Mouse (Mus musculus): ENCODE measurements around the gene Evpl. TPM values are rescaled to one million over a fixed set of nuclear protein-coding genes. Genes with fewer than 3 reads are reported as not detected.

Evpl gene
- polyA plus RNA-seq, 1 experiment, result 3.2 TPM

DNA sequence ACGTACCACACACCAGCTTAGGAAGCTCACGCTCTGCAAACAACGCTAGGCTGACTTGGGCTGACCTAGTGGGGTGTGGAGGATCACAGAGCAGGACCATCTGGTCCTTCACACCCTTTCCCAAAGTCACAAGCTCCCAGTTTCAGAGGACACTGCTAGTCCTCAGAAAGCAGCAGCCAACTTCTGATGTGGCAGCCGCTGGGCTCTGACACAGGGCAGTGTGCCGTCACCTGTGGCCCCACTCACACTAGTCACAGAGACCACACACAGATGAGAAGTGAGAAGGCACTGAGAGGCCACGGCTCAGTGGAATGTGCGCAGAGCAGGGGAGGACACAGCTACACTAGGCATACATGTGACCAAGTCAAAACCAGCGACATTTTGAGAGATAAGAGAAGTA, 13.0 kb upstream of the Evpl start:
- H3K4me1 ChIP-seq (replicated peaks; ENCODE audit: control insufficient read depth, insufficient read depth, low read length), result peaks cover 25% of the 10 kb centered on the region
- peaks cover 68% of the 10 kb centered on the region for H3K36me3 ChIP-seq (ENCODE audit: control insufficient read depth, insufficient read depth, low read length)
- H3K4me3 ChIP-seq (ENCODE audit: control insufficient read depth, insufficient read depth, low read length), result no peak overlapping the region

DNA sequence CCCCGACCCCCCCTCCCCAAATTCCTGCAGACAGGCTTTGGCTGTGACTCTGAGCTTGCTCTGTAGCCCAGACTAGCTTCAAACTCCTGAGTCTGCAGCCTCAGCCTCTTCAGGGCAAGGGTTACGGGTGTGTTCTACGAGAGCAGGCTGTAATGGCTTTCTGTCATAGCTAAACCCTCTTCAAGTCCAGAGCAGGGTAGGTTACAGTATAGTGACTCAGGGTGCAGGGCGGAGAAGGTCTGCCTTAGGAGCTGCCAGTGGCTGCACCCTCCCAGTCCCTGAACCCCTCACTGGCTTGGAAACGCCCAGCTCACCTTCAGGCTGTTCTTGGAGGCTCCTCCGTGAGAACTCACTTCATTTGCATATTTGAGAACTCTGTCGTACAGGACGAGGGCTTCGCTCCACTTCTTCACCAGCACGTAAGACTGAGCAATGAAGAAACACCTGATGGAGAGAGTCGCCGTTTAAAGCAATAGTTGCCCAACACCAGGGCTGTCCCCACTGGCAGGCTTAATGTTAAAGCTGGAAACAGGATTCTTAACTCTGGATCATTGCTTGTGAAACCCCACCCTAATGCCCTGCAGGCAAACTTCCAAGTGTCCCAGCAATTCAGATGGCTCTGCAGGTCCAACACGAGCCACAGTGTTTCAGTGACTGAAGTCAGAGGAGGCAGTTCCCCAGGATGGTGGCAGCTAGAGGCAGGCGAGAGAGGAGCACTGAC, 9.8 kb upstream of the Evpl start:
- no peak for DNase-seq
- Histone ChIP-seq H3K4me1 (replicated peaks; ENCODE audit: control insufficient read depth, insufficient read depth, low read length) (peaks cover under 1% of the 10 kb centered on the region), H3K27me3 (ENCODE audit: control insufficient read depth, insufficient read depth, low read length) (no peaks in the 10 kb centered on the region), H3K4me3 (ENCODE audit: control insufficient read depth, insufficient read depth, low read length) (no peak overlapping the region), H3K27ac (ENCODE audit: control insufficient read depth, insufficient read depth, low read length) (no peak overlapping the region), H3K36me3 (ENCODE audit: control insufficient read depth, insufficient read depth, low read length) (peaks cover 80% of the 10 kb centered on the region)
- TF ChIP-seq POLR2A (IDR thresholded peaks at IDR 0.05; ENCODE audit: control insufficient read depth, extremely low read depth, insufficient read depth, low read length, poor library complexity), result no peak
- TF ChIP-seq CTCF (IDR thresholded peaks at IDR 0.05; ENCODE audit: borderline replicate concordance, control insufficient read depth, extremely low read depth, insufficient read depth, low read length, poor library complexity), result no peak
- WGBS, result 93% methylated on average over 14 of the region's 14 CpGs

More for the DNA sequence above, 13.0 kb upstream of the Evpl start:
- no peak for DNase-seq
- TF ChIP-seq POLR2A (IDR thresholded peaks at IDR 0.05; ENCODE audit: control insufficient read depth, extremely low read depth, insufficient read depth, low read length, poor library complexity) (no peak), CTCF (IDR thresholded peaks at IDR 0.05; ENCODE audit: borderline replicate concordance, control insufficient read depth, extremely low read depth, insufficient read depth, low read length, poor library complexity) (no peak)
- 93% methylated on average over 8 of the region's 8 CpGs for WGBS
- H3K27ac ChIP-seq (ENCODE audit: control insufficient read depth, insufficient read depth, low read length), result no peak overlapping the region
- no peaks in the 10 kb centered on the region for H3K27me3 ChIP-seq (ENCODE audit: control insufficient read depth, insufficient read depth, low read length)

DNA sequence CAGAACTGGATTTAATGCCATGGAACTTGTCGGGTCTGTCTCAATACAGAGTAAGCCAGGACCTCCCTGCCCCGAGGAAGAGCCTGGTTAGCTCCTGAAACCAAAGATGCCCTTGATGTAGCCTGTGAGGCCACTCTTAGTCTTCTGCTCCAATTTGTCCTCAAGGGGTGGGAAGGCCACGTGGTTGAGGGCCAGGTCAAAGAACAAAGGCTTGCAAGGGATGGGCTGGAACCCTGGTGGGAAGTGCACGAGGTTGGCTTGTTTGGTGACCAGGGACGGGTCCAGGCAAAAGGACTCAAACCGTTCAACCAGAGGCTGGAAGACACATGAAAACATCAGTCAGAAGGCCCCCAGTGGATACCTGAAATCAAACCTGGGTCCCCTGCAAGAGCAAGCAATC, 7.7 kb upstream of the Evpl start:
- no peak overlapping the region for H3K27ac ChIP-seq (ENCODE audit: control insufficient read depth, insufficient read depth, low read length)
- H3K4me1 ChIP-seq (replicated peaks; ENCODE audit: control insufficient read depth, insufficient read depth, low read length), result no peaks in the 10 kb centered on the region
- no peaks in the 10 kb centered on the region for H3K27me3 ChIP-seq (ENCODE audit: control insufficient read depth, insufficient read depth, low read length)
- 90% methylated on average over 6 of the region's 6 CpGs for WGBS
- H3K36me3 ChIP-seq (ENCODE audit: control insufficient read depth, insufficient read depth, low read length), result peaks cover 61% of the 10 kb centered on the region
- H3K4me3 ChIP-seq (ENCODE audit: control insufficient read depth, insufficient read depth, low read length), result no peak overlapping the region
- no peak for DNase-seq
- TF ChIP-seq CTCF (IDR thresholded peaks at IDR 0.05; ENCODE audit: borderline replicate concordance, control insufficient read depth, extremely low read depth, insufficient read depth, low read length, poor library complexity), result no peak
- no peak for TF ChIP-seq POLR2A (IDR thresholded peaks at IDR 0.05; ENCODE audit: control insufficient read depth, extremely low read depth, insufficient read depth, low read length, poor library complexity)

DNA sequence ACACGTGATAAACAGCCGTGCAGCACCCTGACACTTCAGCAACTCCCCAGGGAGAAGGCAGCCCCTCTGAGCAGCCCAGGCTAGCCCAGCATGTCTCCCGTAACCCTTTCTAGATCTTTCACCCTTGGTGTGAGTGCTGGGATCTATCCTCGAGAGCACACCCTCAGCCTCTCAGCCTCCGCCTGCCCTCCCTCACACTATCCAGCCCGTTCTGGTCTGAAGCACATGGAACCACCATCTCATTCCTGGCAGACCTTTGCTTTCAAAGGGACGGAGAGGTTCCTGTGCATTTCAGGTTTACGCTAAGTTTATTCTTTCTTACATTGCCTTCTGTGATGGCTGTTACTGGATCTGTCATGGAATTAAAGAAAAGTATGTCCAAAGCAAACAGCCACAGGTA, 6.7 kb upstream of the Evpl start:
- H3K27ac ChIP-seq (ENCODE audit: control insufficient read depth, insufficient read depth, low read length), result no peak overlapping the region
- TF ChIP-seq POLR2A (IDR thresholded peaks at IDR 0.05; ENCODE audit: control insufficient read depth, extremely low read depth, insufficient read depth, low read length, poor library complexity) (no peak), CTCF (IDR thresholded peaks at IDR 0.05; ENCODE audit: borderline replicate concordance, control insufficient read depth, extremely low read depth, insufficient read depth, low read length, poor library complexity) (no peak)
- no peak overlapping the region for H3K4me3 ChIP-seq (ENCODE audit: control insufficient read depth, insufficient read depth, low read length)
- peaks cover 51% of the 10 kb centered on the region for H3K36me3 ChIP-seq (ENCODE audit: control insufficient read depth, insufficient read depth, low read length)
- no peaks in the 10 kb centered on the region for H3K27me3 ChIP-seq (ENCODE audit: control insufficient read depth, insufficient read depth, low read length)
- no peak for DNase-seq
- H3K4me1 ChIP-seq (replicated peaks; ENCODE audit: control insufficient read depth, insufficient read depth, low read length), result no peaks in the 10 kb centered on the region
- 94% methylated on average over 8 of the region's 8 CpGs for WGBS

DNA sequence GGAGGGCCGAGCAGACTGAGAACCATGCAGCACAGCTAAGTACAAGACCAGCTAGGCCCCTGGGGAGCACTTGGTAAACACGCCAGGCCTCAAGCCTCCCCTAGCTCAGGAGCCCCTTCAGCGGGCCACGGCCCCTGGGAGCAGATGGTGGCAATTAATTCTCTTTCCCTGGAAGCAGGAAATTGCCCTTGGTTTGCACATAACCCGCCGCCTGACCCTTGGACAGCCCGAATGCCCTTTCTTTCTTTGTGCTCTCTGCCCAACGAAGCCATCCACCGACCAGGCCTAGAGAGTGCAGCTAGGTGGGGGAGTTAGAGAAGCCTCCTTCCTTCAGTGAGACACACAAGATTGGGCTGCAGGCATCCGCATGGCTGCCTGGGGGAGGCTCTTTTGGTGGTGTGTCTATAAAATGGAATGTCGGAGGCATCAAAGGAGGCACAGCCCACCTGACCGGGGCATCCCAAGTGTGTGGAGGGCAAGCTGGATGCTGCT, 3.9 kb upstream of the Evpl start:
- no peak overlapping the region for H3K27ac ChIP-seq (ENCODE audit: control insufficient read depth, insufficient read depth, low read length)
- peaks cover 15% of the 10 kb centered on the region for H3K4me1 ChIP-seq (replicated peaks; ENCODE audit: control insufficient read depth, insufficient read depth, low read length)
- H3K27me3 ChIP-seq (ENCODE audit: control insufficient read depth, insufficient read depth, low read length), result no peaks in the 10 kb centered on the region
- H3K4me3 ChIP-seq (ENCODE audit: control insufficient read depth, insufficient read depth, low read length), result no peak overlapping the region
- DNase-seq, result no peak
- TF ChIP-seq POLR2A (IDR thresholded peaks at IDR 0.05; ENCODE audit: control insufficient read depth, extremely low read depth, insufficient read depth, low read length, poor library complexity), result no peak
- TF ChIP-seq CTCF (IDR thresholded peaks at IDR 0.05; ENCODE audit: borderline replicate concordance, control insufficient read depth, extremely low read depth, insufficient read depth, low read length, poor library complexity), result no peak
- 96% methylated on average over 12 of the region's 12 CpGs for WGBS
- peaks cover 26% of the 10 kb centered on the region for H3K36me3 ChIP-seq (ENCODE audit: control insufficient read depth, insufficient read depth, low read length)

DNA sequence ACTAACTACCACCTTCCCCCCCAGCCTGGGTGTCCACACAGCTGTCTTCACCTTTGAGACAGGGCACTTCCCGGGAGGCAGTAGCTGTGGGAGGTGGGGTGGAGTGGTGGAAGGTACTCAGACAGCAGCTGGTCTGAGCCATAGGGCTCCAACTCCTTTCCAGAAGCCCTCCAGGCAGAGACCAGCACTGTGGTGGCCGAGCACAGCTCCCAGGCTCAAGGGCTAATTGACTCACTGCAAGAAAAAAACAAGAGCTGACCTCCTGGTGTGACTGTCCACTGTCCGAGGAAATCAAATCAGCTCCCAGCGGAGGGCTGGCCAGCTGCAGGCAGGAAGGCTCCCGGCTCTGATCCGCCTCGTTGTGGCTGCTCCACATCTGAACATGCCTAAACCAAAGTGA, 1.9 kb upstream of the Evpl start:
- DNase-seq, result no peak

More for the DNA sequence above, 1.9 kb upstream of the Evpl start:
- WGBS, result 89% methylated on average over 7 of the region's 7 CpGs
- H3K27me3 ChIP-seq (ENCODE audit: control insufficient read depth, insufficient read depth, low read length), result no peaks in the 10 kb centered on the region
- no peak overlapping the region for H3K4me3 ChIP-seq (ENCODE audit: control insufficient read depth, insufficient read depth, low read length)
- H3K36me3 ChIP-seq (ENCODE audit: control insufficient read depth, insufficient read depth, low read length), result peaks cover 6% of the 10 kb centered on the region
- peaks cover 15% of the 10 kb centered on the region for H3K4me1 ChIP-seq (replicated peaks; ENCODE audit: control insufficient read depth, insufficient read depth, low read length)
- TF ChIP-seq POLR2A (IDR thresholded peaks at IDR 0.05; ENCODE audit: control insufficient read depth, extremely low read depth, insufficient read depth, low read length, poor library complexity), result no peak
- no peak for TF ChIP-seq CTCF (IDR thresholded peaks at IDR 0.05; ENCODE audit: borderline replicate concordance, control insufficient read depth, extremely low read depth, insufficient read depth, low read length, poor library complexity)
- no peak overlapping the region for H3K27ac ChIP-seq (ENCODE audit: control insufficient read depth, insufficient read depth, low read length)

Measured in thymus, adult 2 months (tissue).